Mouse (Mus musculus): ENCODE data around the gene Hist1h2bn. TPM values are rescaled to one million over a fixed set of nuclear protein-coding genes. Genes with fewer than 3 reads are reported as not detected.
A peak's percentile ranks its signal among the peaks of the same experiment; 100 is the strongest.
"Not testable (repeated sequence)": the region's sequence is repeated elsewhere in the genome, so short reads cannot be mapped to it uniquely, and the experiment has no call there.

Hist1h2bn gene
- polyA plus RNA-seq, 1 experiment from 2014 or later, result 2.5 TPM

DNA sequence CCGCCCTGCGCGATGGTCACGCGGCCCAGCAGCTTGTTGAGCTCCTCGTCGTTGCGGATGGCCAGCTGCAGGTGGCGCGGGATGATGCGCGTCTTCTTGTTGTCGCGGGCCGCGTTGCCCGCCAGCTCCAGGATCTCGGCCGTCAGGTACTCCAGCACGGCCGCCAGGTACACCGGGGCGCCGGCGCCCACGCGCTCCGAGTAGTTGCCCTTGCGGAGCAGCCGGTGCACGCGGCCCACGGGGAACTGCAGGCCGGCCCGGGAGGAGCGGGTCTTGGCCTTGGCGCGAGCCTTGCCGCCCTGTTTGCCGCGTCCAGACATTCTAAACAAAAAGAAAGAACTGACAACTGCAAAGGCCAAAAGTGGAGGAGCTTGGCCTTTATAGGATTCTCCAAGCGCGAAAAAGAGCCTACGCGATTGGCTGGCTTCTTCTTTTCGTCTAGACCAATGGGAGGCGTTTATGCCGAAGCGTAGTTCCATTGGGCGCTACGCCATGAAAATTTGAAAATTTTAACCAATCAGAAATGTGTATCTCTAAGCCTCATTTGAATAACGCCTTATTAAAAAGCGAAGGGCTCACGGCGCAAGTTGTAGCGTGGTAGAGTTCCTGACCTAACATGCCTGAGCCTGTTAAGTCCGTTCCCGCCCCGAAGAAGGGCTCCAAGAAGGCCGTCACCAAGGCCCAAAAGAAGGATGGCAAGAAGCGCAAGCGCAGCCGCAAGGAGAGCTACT, 33.1 kb downstream of the Hist1h2bn start, which contains the start of the genes Hist1h2an and Hist1h2bp:
Gene Hist1h2an (minus strand): TSS at position 320 of the 731 bp plus-strand sequence.
Gene Hist1h2bp (plus strand): TSS at position 563 of the 731 bp plus-strand sequence.
- peak; percentile 100 for DNase-seq (ENCODE audit: low spot score)
- peak within 1 kb of the TSS; percentile 87 for H3K27ac ChIP-seq (ENCODE audit: low read depth, low read length)
- not testable (repeated sequence) for H3K36me3 ChIP-seq (ENCODE audit: control insufficient read depth, insufficient read depth, low read length); H3K9me3 ChIP-seq (replicated peaks; ENCODE audit: control insufficient read depth, low read length); H3K27me3 ChIP-seq (replicated peaks; ENCODE audit: control insufficient read depth, insufficient read depth, low read length)
- peak; percentile 93 for ATAC-seq
- under 1% methylated on average over 31 of the region's 63 CpGs for WGBS
- peak within 1 kb of the TSS; percentile 54; the same call in 1 of the 2 replicates for H3K9ac ChIP-seq (ENCODE audit: low read length)
- H3K4me2 ChIP-seq (ENCODE audit: low read length), result peak within 1 kb of the TSS; percentile 53
- H3K4me1 ChIP-seq (ENCODE audit: control insufficient read depth, insufficient read depth, low read length), result peaks cover 33% of the 10 kb centered on the region
- H3K4me3 ChIP-seq (ENCODE audit: low read depth, low read length), result peak within 1 kb of the TSS; percentile 30

DNA sequence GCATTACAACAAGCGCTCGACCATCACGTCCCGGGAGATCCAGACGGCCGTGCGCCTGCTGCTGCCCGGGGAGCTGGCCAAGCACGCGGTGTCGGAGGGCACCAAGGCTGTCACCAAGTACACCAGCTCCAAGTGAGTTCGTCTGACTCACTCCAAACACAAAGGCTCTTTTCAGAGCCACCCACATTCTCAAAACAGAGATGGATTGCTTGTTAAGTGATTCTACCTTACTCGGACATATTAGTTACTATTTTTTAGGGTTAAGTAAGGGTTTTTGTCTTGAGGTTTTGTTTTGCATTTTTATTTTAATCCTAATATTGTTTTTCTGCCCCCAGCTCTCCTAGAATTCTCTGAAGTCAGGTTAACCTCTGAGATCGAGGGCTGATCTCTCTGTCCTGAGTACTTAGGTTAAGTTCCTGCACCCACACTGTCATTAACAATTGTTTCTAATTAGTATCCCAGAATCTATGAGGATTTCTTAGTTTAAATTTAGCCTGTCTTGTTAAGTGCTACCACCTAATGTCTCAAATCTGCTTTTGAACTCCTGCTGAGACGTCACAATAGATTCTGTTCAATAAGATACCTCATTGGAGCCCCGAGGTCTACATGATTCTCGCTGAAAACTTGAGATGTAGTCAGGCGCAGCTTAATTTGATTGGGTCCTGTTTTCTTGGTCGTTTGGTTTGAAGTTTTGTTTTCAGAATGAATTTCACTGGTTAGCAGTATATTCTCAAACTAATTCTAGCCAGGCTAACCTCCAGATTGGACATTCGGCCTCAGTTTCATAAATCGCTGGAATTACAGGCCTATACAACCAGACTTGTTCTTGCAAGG, 34.1 kb downstream of the Hist1h2bn start:
- peaks cover 27% of the 10 kb centered on the region for H3K4me1 ChIP-seq (ENCODE audit: control insufficient read depth, insufficient read depth, low read length)
- H3K27ac ChIP-seq (ENCODE audit: low read depth, low read length), result peak overlapping the region; percentile 68; the same call in 1 of the 2 replicates
- no peaks in the 10 kb centered on the region for H3K27me3 ChIP-seq (replicated peaks; ENCODE audit: control insufficient read depth, insufficient read depth, low read length)
- no peaks in the 10 kb centered on the region for H3K36me3 ChIP-seq (ENCODE audit: control insufficient read depth, insufficient read depth, low read length)
- DNase-seq (ENCODE audit: low spot score), result peak; percentile 60
- H3K4me3 ChIP-seq (ENCODE audit: low read depth, low read length), result peak overlapping the region; percentile 30; the same call in 1 of the 2 replicates
- no peaks in the 10 kb centered on the region for H3K9me3 ChIP-seq (replicated peaks; ENCODE audit: control insufficient read depth, low read length)
- H3K4me2 ChIP-seq (ENCODE audit: low read length), result peak overlapping the region; percentile 53
- H3K9ac ChIP-seq (ENCODE audit: low read length), result peak overlapping the region; percentile 38; the same call in 1 of the 2 replicates
- WGBS, result 7% methylated on average over 13 of the region's 21 CpGs
- ATAC-seq, result peak; percentile 17; the same call in 1 of the 2 replicates

DNA sequence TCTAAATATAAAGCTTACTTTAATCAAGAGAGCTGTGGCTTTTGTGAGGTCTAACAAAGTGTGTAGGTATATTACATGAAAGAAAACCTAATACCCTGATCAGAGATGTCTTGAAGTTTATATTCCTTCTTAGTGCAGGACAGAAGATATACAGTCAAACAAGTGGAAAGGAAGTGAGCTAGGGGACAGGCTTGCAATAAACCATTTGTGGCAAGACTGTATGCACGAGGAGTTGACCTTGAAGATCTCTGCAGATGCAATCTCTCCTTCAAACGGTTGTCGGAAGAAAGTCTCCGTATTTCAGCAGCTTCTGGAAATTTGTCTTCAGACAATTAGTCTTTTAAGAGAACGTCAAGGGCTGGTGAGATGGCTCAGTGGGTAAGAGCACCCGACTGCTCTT, 36.0 kb downstream of the Hist1h2bn start:
- WGBS, result 73% methylated on average over 6 of the region's 6 CpGs
- DNase-seq (ENCODE audit: low spot score) (no peak), ATAC-seq (no peak)
- H3K9ac ChIP-seq (ENCODE audit: low read length), result no peak overlapping the region
- no peak overlapping the region for H3K27ac ChIP-seq (ENCODE audit: low read depth, low read length)
- no peaks in the 10 kb centered on the region for H3K27me3 ChIP-seq (replicated peaks; ENCODE audit: control insufficient read depth, insufficient read depth, low read length)
- no peaks in the 10 kb centered on the region for H3K9me3 ChIP-seq (replicated peaks; ENCODE audit: control insufficient read depth, low read length)
- no peaks in the 10 kb centered on the region for H3K36me3 ChIP-seq (ENCODE audit: control insufficient read depth, insufficient read depth, low read length)
- no peak overlapping the region for H3K4me2 ChIP-seq (ENCODE audit: low read length)
- no peak overlapping the region for H3K4me3 ChIP-seq (ENCODE audit: low read depth, low read length)
- H3K4me1 ChIP-seq (ENCODE audit: control insufficient read depth, insufficient read depth, low read length), result peaks cover 19% of the 10 kb centered on the region; the same call in 1 of the 2 replicates

DNA sequence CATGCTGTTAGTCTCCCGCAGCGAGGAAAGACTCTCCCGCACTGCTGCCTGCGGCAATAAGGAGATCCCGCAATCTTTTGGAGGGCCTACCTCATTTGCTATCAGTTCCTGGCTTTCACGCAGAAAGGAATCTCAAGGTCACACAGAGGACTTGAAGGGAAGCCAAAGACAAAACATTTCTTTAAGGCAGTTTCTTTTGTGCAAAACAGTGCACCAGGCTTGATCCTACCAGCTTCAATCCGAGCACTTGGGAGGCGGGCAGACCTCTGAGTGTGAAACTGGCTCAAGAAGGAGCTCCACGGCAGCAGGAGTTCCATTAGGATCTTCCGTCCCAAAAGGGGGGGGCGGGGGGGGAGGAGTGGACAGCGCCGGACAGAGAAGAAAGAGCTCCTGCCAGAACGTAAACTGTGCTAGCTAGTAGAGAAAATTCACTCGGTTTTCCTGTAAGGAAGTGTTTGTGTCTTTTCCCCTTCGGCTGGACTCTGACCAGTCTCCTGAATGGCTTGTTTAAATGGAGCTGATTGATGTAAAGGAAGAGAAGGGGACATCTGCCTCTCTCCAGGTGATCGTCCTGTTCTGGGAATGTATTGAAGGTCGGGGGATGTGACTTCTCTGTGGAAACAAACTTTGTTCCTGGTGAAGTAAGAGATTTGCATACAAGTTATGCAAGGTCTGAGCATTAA, 36.8 kb downstream of the Hist1h2bn start:
- H3K4me1 ChIP-seq (ENCODE audit: control insufficient read depth, insufficient read depth, low read length), result peaks cover 19% of the 10 kb centered on the region; the same call in 1 of the 2 replicates
- no peak for DNase-seq (ENCODE audit: low spot score)
- no peaks in the 10 kb centered on the region for H3K27me3 ChIP-seq (replicated peaks; ENCODE audit: control insufficient read depth, insufficient read depth, low read length)
- H3K9ac ChIP-seq (ENCODE audit: low read length), result peak overlapping the region; percentile 1; the same call in 1 of the 2 replicates
- no peak for ATAC-seq
- H3K4me3 ChIP-seq (ENCODE audit: low read depth, low read length), result no peak overlapping the region
- WGBS, result 8% methylated on average over 18 of the region's 18 CpGs
- H3K27ac ChIP-seq (ENCODE audit: low read depth, low read length), result no peak overlapping the region
- no peaks in the 10 kb centered on the region for H3K9me3 ChIP-seq (replicated peaks; ENCODE audit: control insufficient read depth, low read length)
- H3K4me2 ChIP-seq (ENCODE audit: low read length), result peak overlapping the region; percentile 35
- no peaks in the 10 kb centered on the region for H3K36me3 ChIP-seq (ENCODE audit: control insufficient read depth, insufficient read depth, low read length)

DNA sequence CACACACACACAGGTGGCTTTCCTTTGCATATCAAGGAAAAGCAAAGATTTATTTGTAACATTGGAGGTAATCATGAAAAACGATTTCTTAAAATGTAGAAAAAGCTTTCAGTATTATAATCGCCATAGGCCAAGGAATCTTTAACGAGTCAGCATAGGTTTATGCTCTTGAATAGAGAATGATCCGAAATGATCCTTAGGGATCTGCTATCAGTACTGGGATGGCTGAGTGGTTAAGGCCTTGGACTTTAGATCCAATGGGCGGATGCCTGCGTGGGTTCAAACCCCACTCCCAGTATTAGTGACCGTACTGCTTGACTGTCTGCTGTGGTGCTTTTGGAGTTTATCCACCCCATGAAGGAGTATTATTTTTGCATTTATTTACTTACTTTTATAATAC, 41.7 kb downstream of the Hist1h2bn start:
- DNase-seq (ENCODE audit: low spot score), result no peak
- Histone ChIP-seq H3K4me2 (ENCODE audit: low read length) (no peak overlapping the region), H3K36me3 (ENCODE audit: control insufficient read depth, insufficient read depth, low read length) (no peaks in the 10 kb centered on the region), H3K9ac (ENCODE audit: low read length) (no peak overlapping the region), H3K4me1 (ENCODE audit: control insufficient read depth, insufficient read depth, low read length) (peaks cover 4% of the 10 kb centered on the region; the same call in 1 of the 2 replicates), H3K27ac (ENCODE audit: low read depth, low read length) (no peak overlapping the region), H3K4me3 (ENCODE audit: low read depth, low read length) (no peak overlapping the region), H3K27me3 (replicated peaks; ENCODE audit: control insufficient read depth, insufficient read depth, low read length) (no peaks in the 10 kb centered on the region), H3K9me3 (replicated peaks; ENCODE audit: control insufficient read depth, low read length) (no peaks in the 10 kb centered on the region)
- ATAC-seq, result no peak
- 88% methylated on average over 7 of the region's 7 CpGs for WGBS

DNA sequence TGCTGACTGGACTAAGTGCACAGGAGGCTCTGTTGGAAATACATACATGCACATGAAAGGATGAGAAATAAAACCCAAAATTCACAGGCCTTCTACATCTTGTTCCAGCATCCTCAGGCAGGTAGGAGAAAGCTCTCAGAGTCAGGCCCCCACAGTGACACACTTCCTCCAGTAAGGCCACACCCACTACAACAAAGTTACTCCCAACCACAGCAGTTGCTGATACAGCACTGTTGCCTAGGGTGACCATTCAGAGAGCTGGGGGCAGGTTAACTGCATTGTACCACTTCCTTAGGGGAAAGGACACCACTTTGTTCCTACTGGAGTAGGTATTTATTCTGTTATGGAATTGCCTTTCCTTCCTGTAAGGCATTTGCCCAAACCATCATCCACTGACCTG, 43.2 kb downstream of the Hist1h2bn start:
- H3K27ac ChIP-seq (ENCODE audit: low read depth, low read length); ATAC-seq; DNase-seq (ENCODE audit: low spot score); H3K4me3 ChIP-seq (ENCODE audit: low read depth, low read length); H3K4me2 ChIP-seq (ENCODE audit: low read length); H3K9me3 ChIP-seq (replicated peaks; ENCODE audit: control insufficient read depth, low read length); H3K27me3 ChIP-seq (replicated peaks; ENCODE audit: control insufficient read depth, insufficient read depth, low read length); H3K9ac ChIP-seq (ENCODE audit: low read length); H3K36me3 ChIP-seq (ENCODE audit: control insufficient read depth, insufficient read depth, low read length); H3K4me1 ChIP-seq (ENCODE audit: control insufficient read depth, insufficient read depth, low read length): not testable (repeated sequence)

DNA sequence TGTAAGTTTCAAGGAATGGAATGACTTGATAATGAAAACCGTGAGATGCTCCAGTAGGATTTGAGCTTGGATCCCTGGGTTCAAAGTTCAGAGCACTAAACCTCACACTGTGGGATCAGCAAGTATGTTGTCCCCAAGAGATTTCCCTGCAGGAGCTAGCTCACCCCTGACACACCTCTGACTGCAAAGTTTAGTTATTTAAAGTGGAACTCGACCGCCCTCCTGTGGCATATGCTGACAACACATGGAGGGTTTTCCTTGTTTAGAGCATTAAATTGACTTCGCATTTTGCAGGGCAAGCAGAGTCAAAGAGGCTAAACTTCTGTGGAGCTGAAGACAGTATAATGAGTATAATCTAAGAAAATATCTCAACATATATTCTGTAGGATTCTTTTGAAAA, 49.1 kb downstream of the Hist1h2bn start:
- H3K36me3 ChIP-seq (ENCODE audit: control insufficient read depth, insufficient read depth, low read length); H3K27me3 ChIP-seq (replicated peaks; ENCODE audit: control insufficient read depth, insufficient read depth, low read length); H3K4me2 ChIP-seq (ENCODE audit: low read length); H3K4me1 ChIP-seq (ENCODE audit: control insufficient read depth, insufficient read depth, low read length); H3K4me3 ChIP-seq (ENCODE audit: low read depth, low read length); DNase-seq (ENCODE audit: low spot score); H3K27ac ChIP-seq (ENCODE audit: low read depth, low read length); H3K9me3 ChIP-seq (replicated peaks; ENCODE audit: control insufficient read depth, low read length); H3K9ac ChIP-seq (ENCODE audit: low read length): not testable (repeated sequence)
- peak; percentile 70 for ATAC-seq
- WGBS, result no CpG with 5 or more reads among the region's 4 CpGs
